Mouse (Mus musculus): Measurements from ENCODE around the gene Cpvl. TPM values are rescaled to one million over a fixed set of nuclear protein-coding genes. Genes with fewer than 3 reads are reported as not detected.
A peak's percentile ranks its signal among the peaks of the same experiment; 100 is the strongest.

Gene Cpvl
- total RNA-seq, 2 experiments from 2014 or later, result not detected

GRCm38 (mm10) chr6:53904703-53905395 is 73.6 kb downstream of the Cpvl start:
- no peak for DNase-seq (ENCODE audit: low spot score in 2 of 2)
- intact Hi-C loops (cut with DNase I), result no loop called here

GRCm38 (mm10) chr6:53904186-53904585 is 74.3 kb downstream of the Cpvl start:
- no peak for DNase-seq (ENCODE audit: low spot score in 2 of 2)
- intact Hi-C loops (cut with DNase I), result no loop called here

- intact Hi-C loops (cut with DNase I), result no loop called here
- DNase-seq (ENCODE audit: low spot score in 2 of 2), result no peak
Measured at GRCm38 (mm10) chr6:53901741-53902140, 76.7 kb downstream of the Cpvl start.

GRCm38 (mm10) chr6:53897872-53898464 is 80.5 kb downstream of the Cpvl start:
- DNase-seq (ENCODE audit: low spot score in 2 of 2), result no peak
- intact Hi-C loops (cut with DNase I), result no loop called here

GRCm38 (mm10) chr6:53897126-53897525 is 81.3 kb downstream of the Cpvl start:
- DNase-seq (ENCODE audit: low spot score in 2 of 2), result peak in 1 of 2 experiments; percentile 22
- intact Hi-C loops (cut with DNase I), result no loop called here

- intact Hi-C loops (cut with DNase I), result no loop called here
- no peak for DNase-seq (ENCODE audit: low spot score in 2 of 2)
Measured at GRCm38 (mm10) chr6:53893731-53894130, 84.7 kb downstream of the Cpvl start.

- intact Hi-C loops (cut with DNase I), result no loop called here
- no peak for DNase-seq (ENCODE audit: low spot score in 2 of 2)
Measured at GRCm38 (mm10) chr6:53891109-53891508, 87.4 kb downstream of the Cpvl start.

- intact Hi-C loops (cut with DNase I), result loop anchor here (5.0 kb wide), 3 partner anchors 68 to 88 kb away; no protein-coding TSS in a partner anchor
Measured at GRCm38 (mm10) chr6:53884931-53885330, 93.5 kb downstream of the Cpvl start.

GRCm38 (mm10) chr6:53884496-53884895 is 94.0 kb downstream of the Cpvl start:
- intact Hi-C loops (cut with DNase I), result loop anchor here (5.0 kb wide), 3 partner anchors 67 to 87 kb away; no protein-coding TSS in a partner anchor

More at GRCm38 (mm10) chr6:53884931-53885330, 93.5 kb downstream of the Cpvl start:
- peak in 1 of 2 experiments; percentile 15 for DNase-seq (ENCODE audit: low spot score in 2 of 2)

GRCm38 (mm10) chr6:53883405-53883804 is 95.1 kb downstream of the Cpvl start:
- intact Hi-C loops (cut with DNase I), result loop anchor here (5.0 kb wide), 3 partner anchors 66 to 86 kb away; no protein-coding TSS in a partner anchor
- DNase-seq (ENCODE audit: low spot score in 2 of 2), result no peak

More at GRCm38 (mm10) chr6:53884496-53884895, 94.0 kb downstream of the Cpvl start:
- no peak for DNase-seq (ENCODE audit: low spot score in 2 of 2)

- DNase-seq (ENCODE audit: low spot score in 2 of 2), result no peak
- intact Hi-C loops (cut with DNase I), result loop anchor here (5.0 kb wide), 3 partner anchors 64 to 84 kb away; no protein-coding TSS in a partner anchor
Measured at GRCm38 (mm10) chr6:53881623-53882022, 96.8 kb downstream of the Cpvl start.

- no peak for DNase-seq (ENCODE audit: low spot score in 2 of 2)
- intact Hi-C loops (cut with DNase I), result loop anchor here (5.0 kb wide), 3 partner anchors 64 to 84 kb away; no protein-coding TSS in a partner anchor
Measured at GRCm38 (mm10) chr6:53881235-53881606, 97.2 kb downstream of the Cpvl start.

- peak; percentile 12 to 28 for DNase-seq (ENCODE audit: low spot score in 2 of 2)
- intact Hi-C loops (cut with DNase I), result loop anchor here (5.0 kb wide), 3 partner anchors 63 to 83 kb away; no protein-coding TSS in a partner anchor
Measured at GRCm38 (mm10) chr6:53880530-53881234, 97.8 kb downstream of the Cpvl start.

GRCm38 (mm10) chr6:53879567-53879966 is 98.9 kb downstream of the Cpvl start:
- intact Hi-C loops (cut with DNase I), result no loop called here
- no peak for DNase-seq (ENCODE audit: low spot score in 2 of 2)

- no peak for DNase-seq (ENCODE audit: low spot score in 2 of 2)
- intact Hi-C loops (cut with DNase I), result no loop called here
Measured at GRCm38 (mm10) chr6:53874881-53875429, 103.5 kb downstream of the Cpvl start.

GRCm38 (mm10) chr6:53871903-53872302 is 106.6 kb downstream of the Cpvl start:
- no peak for DNase-seq (ENCODE audit: low spot score in 2 of 2)
- intact Hi-C loops (cut with DNase I), result no loop called here

GRCm38 (mm10) chr6:53863011-53863410 is 115.5 kb downstream of the Cpvl start:
- no peak for DNase-seq (ENCODE audit: low spot score in 2 of 2)
- intact Hi-C loops (cut with DNase I), result no loop called here

- no peak for DNase-seq (ENCODE audit: low spot score in 2 of 2)
- intact Hi-C loops (cut with DNase I), result loop anchor here (5.0 kb wide), 1 partner anchor 37 kb away; the partner anchor contains the start of gene Tril
Measured at GRCm38 (mm10) chr6:53859106-53859505, 119.4 kb downstream of the Cpvl start.

GRCm38 (mm10) chr6:53857822-53858221 is 120.6 kb downstream of the Cpvl start:
- intact Hi-C loops (cut with DNase I), result loop anchor here (5.0 kb wide), 1 partner anchor 36 kb away; the partner anchor contains the start of gene Tril
- DNase-seq (ENCODE audit: low spot score in 2 of 2), result no peak

GRCm38 (mm10) chr6:53856775-53857174 is 121.7 kb downstream of the Cpvl start:
- intact Hi-C loops (cut with DNase I), result loop anchor here (5.0 kb wide), 1 partner anchor 34 kb away; the partner anchor contains the start of gene Tril

More at GRCm38 (mm10) chr6:53856775-53857174, 121.7 kb downstream of the Cpvl start:
- DNase-seq (ENCODE audit: low spot score in 2 of 2), result no peak
